Mouse (Mus musculus) heart, adult 2 months (tissue): ENCODE data around the gene Depp1. TPM values are rescaled to one million over a fixed set of nuclear protein-coding genes. Genes with fewer than 3 reads are reported as not detected.
"Not testable (repeated sequence)": the region's sequence is repeated elsewhere in the genome, so short reads cannot be mapped to it uniquely, and the experiment has no call there.

Experiments used
- DNase-seq, 2 experiments: peaks; one replicate each; pipeline ENCODE4 v3.0.0; 2021
- H3K27ac ChIP-seq: fragments of 200-600 bp; 2 replicates; pipeline ENCODE4 v1.8.1; 2022
- H3K27me3 ChIP-seq: fragments of 200-500 bp; 2 replicates; pipeline ENCODE4 v1.6.1; 2012; ENCODE audit warnings: mild to moderate bottlenecking, low read length, inconsistent platforms, mixed read lengths; ENCODE audit not compliant: control insufficient read depth, insufficient read depth
- H3K36me3 ChIP-seq: fragments of 200-500 bp; 2 replicates; pipeline ENCODE4 v1.6.1; 2012; ENCODE audit warnings: low read length, inconsistent platforms; ENCODE audit not compliant: control insufficient read depth, insufficient read depth
- H3K4me1 ChIP-seq: fragments of 200-500 bp; 2 replicates; pipeline ENCODE4 v1.6.1; 2011; ENCODE audit warnings: low read length; ENCODE audit not compliant: control insufficient read depth, insufficient read depth
- H3K4me3 ChIP-seq: fragments of 200-600 bp; 2 replicates; pipeline ENCODE4 v1.8.1; 2022
- H3K79me2 ChIP-seq: fragments of 200-500 bp; replicated peaks from 2 replicates; pipeline ENCODE4 v1.6.1; 2012; ENCODE audit warnings: mild to moderate bottlenecking, inconsistent platforms, low read length, moderate library complexity, mixed read lengths; ENCODE audit not compliant: control insufficient read depth, insufficient read depth
- H3K9ac ChIP-seq: fragments of 200-500 bp; 2 replicates; pipeline ENCODE4 v1.6.1; 2012; ENCODE audit warnings: low read depth, mild to moderate bottlenecking, control low read depth, inconsistent platforms, low read length, mixed read lengths
- CTCF ChIP-seq: fragments of 200-600 bp; IDR thresholded peaks from 2 replicates; pipeline ENCODE4 v1.8.1; 2022; ENCODE audit warnings: antibody characterized with exemption, mild to moderate bottlenecking, moderate library complexity
- EP300 ChIP-seq: fragments of 200-500 bp; IDR thresholded peaks from 2 replicates; pipeline ENCODE4 v1.6.1; 2011; ENCODE audit warnings: low read depth, low read length, control low read depth; ENCODE audit not compliant: insufficient read depth
- POLR2A ChIP-seq: fragments of 200-500 bp; IDR thresholded peaks from 2 replicates; pipeline ENCODE4 v1.6.1; 2011; ENCODE audit warnings: mild to moderate bottlenecking, low read depth, low read length, control low read depth; ENCODE audit not compliant: insufficient read depth
- WGBS: fragments of 180-500 bp; shearing (Covaris S2); methylation state at CpG from one replicate; pipeline ENCODE4 v1.1.7; 2018; 5-methylcytosine and 5-hydroxymethylcytosine counted together
- intact Hi-C: fragments of 180-260 bp; cut with DNase I; formaldehyde crosslinking; loops from one replicate; pipeline ENCODE4 v1.15.1; 2025
- long read RNA-seq: library from polyadenylated mRNA; stranded (forward); transcript quantifications from one replicate; pipeline ENCODE4 v2.0.0, GENCODE M21; 2021
- polyA plus RNA-seq: library from polyadenylated mRNA; depleted of rRNA; stranded (reverse); fragments of >200 nt; gene quantifications from 2 replicates; pipeline ENCODE4 v1.2.3, GENCODE M21; 2012; rRNA removed
- total RNA-seq, 2 experiments: library from RNA; stranded (reverse); gene quantifications; 2 replicates each; pipeline ENCODE4 v1.2.3; 2021

Gene Depp1
- total RNA-seq (10 to 100 TPM; 53.5 to 86.1 TPM), polyA plus RNA-seq (32.7 and 53.0 TPM in 2 replicates)
- long read RNA-seq, transcript Depp1-201 (2 exons, 1,339 nt) = major isoform, 48 of 73 reads
- long read RNA-seq, transcript Depp1-202 (2 exons, 1,317 nt) = minor isoform, 20 of 73 reads
- long read RNA-seq, partial matches to known transcripts = 5 of 73 reads
- long read RNA-seq, other reads (novel, unspliced or antisense) = 0 of 73 reads

- peak within 1 kb of the TSS; percentile 63 for H3K4me3 ChIP-seq
- H3K27ac ChIP-seq = peak within 1 kb of the TSS; percentile 93
- TF ChIP-seq POLR2A = peak; percentile 99
- TF ChIP-seq CTCF = 0 out of 2 replicates have a peak, but pooled peaks have one; percentile 3
- TF ChIP-seq EP300 = peak; percentile 95
- H3K79me2 ChIP-seq = no peaks in the 10 kb centered on the region
- H3K9ac ChIP-seq = peak within 1 kb of the TSS; percentile 82
- intact Hi-C loops = loop anchor here (1.0 to 10.0 kb wide), 3 partner anchors 15 to 114 kb away; no protein-coding TSS in a partner anchor
- no peaks in the 10 kb centered on the region for H3K27me3 ChIP-seq
- H3K4me1 ChIP-seq = peaks cover 19% of the 10 kb centered on the region
- peaks cover 5% of the 10 kb centered on the region for H3K36me3 ChIP-seq
- DNase-seq = peak; percentile 85 to 86
- 5% methylated on average over 6 of the region's 6 CpGs for WGBS
Measured at GRCm38 (mm10) chr6:116650406-116650805, at the start of gene Depp1. TSS of gene Depp1 (plus strand) at chr6:116650609.

- H3K36me3 ChIP-seq, DNase-seq, H3K27ac ChIP-seq, H3K79me2 ChIP-seq, H3K27me3 ChIP-seq, H3K4me1 ChIP-seq, H3K4me3 ChIP-seq, intact Hi-C loops, H3K9ac ChIP-seq: not testable (repeated sequence)
Measured at GRCm38 (mm10) chr6:116600969-116601368, 49.4 kb upstream of the Depp1 start.

- TF ChIP-seq POLR2A = no peak
- peak; percentile 38 for TF ChIP-seq CTCF
- no peak for TF ChIP-seq EP300
- Histone ChIP-seq H3K27ac (no peak overlapping the region), H3K4me1 (no peaks in the 10 kb centered on the region), H3K79me2 (no peaks in the 10 kb centered on the region), H3K4me3 (no peak overlapping the region), H3K27me3 (no peaks in the 10 kb centered on the region), H3K36me3 (no peaks in the 10 kb centered on the region), H3K9ac (no peak overlapping the region)
- DNase-seq = no peak
- intact Hi-C loops = no loop called here
- 39% methylated on average over 4 of the region's 4 CpGs for WGBS
Measured at GRCm38 (mm10) chr6:116607230-116607629, 43.2 kb upstream of the Depp1 start.

DNA sequence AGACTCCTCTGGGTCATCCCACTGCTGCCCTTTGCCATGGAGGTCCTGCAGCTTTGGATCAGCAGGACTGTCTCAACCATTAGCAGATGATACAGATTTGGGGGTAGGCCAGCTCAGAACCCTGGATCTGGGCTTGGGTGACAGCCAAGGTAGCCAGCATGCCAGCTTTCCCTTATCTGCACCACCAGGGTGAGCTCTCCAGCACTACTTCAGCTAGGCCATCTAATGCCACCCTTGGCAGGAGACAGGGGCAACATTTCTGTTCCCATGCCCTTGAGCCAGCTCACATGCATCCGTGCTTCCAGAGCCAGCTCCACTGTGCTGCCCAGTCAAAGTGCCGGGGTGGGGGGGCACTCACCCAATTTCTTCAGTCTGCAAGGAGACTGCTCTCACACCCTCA, 34.7 kb upstream of the Depp1 start:
- 42% methylated on average over 2 of the region's 2 CpGs for WGBS
- Histone ChIP-seq H3K4me1 (peaks cover 3% of the 10 kb centered on the region; the same call in 1 of the 2 replicates), H3K9ac (no peak overlapping the region), H3K79me2 (no peaks in the 10 kb centered on the region), H3K4me3 (no peak overlapping the region), H3K27ac (peak overlapping the region; percentile 36; the same call in 1 of the 2 replicates), H3K27me3 (no peaks in the 10 kb centered on the region), H3K36me3 (no peaks in the 10 kb centered on the region)
- TF ChIP-seq CTCF = peak; percentile 48
- peak; percentile 87; the same call in 1 of the 2 replicates for TF ChIP-seq EP300
- no peak for TF ChIP-seq POLR2A
- peak; percentile 56 to 79 for DNase-seq
- intact Hi-C loops = loop anchor here (5.0 kb wide), 2 partner anchors 37 to 152 kb away; partner anchors contain the start of gene Depp1

- no peak overlapping the region for H3K9ac ChIP-seq
- no peaks in the 10 kb centered on the region for H3K79me2 ChIP-seq
- intact Hi-C loops = loop anchor here (2.0 to 5.0 kb wide), 3 partner anchors 34 to 149 kb away; partner anchors contain the start of gene Depp1
- H3K4me3 ChIP-seq = no peak overlapping the region
- H3K27me3 ChIP-seq = no peaks in the 10 kb centered on the region
- no peaks in the 10 kb centered on the region for H3K36me3 ChIP-seq
- peaks cover 5% of the 10 kb centered on the region for H3K4me1 ChIP-seq
- no peak for DNase-seq
- TF ChIP-seq EP300 = no peak
- TF ChIP-seq POLR2A = no peak
- peak; percentile 72 for TF ChIP-seq CTCF
- no peak overlapping the region for H3K27ac ChIP-seq
Measured at GRCm38 (mm10) chr6:116618073-116618472, 32.3 kb upstream of the Depp1 start.

DNA sequence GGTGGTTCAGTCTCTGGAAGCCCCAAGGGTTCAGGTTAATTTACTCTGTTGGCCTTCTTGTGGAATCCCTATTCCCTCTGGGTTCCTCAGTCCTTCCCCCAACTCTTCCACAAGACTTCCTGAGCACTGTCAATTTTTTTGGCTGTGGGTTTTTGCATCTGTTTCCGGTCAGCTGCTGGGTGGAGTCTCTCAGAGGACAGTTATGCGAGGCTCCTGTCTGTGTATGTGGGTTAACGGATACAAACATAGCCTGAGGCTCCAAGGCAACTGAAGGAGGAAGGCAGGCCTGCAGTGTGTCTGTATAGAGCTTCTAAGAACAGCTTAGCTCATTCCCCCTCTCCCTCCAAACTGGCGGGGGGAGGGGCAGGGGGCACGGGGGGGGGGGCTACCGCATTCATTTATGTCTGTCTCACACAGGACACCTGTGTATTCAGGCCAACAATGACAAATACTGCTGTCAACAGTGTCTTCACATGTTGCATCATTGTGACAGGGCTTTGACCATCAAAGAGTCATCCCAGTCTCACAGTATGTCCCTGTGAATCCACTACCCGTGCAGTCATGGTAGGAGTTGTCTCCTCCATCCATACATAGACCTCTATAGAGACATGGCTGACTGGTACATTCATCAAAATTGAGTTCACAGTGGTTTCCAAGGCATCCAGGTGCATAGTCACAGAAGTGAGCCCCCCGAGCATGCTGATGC, 28.9 kb upstream of the Depp1 start:
- intact Hi-C loops = no loop called here
- no peaks in the 10 kb centered on the region for H3K79me2 ChIP-seq
- TF ChIP-seq CTCF (no peak), EP300 (no peak), POLR2A (no peak)
- no peak overlapping the region for H3K9ac ChIP-seq
- H3K27me3 ChIP-seq = no peaks in the 10 kb centered on the region
- peaks cover 2% of the 10 kb centered on the region; the same call in 1 of the 2 replicates for H3K4me1 ChIP-seq
- H3K4me3 ChIP-seq = no peak overlapping the region
- WGBS = 51% methylated on average over 8 of the region's 8 CpGs
- no peak overlapping the region for H3K27ac ChIP-seq
- DNase-seq = no peak
- no peaks in the 10 kb centered on the region for H3K36me3 ChIP-seq

GRCm38 (mm10) chr6:116626417-116626816, 24.0 kb upstream of the Depp1 start:
- H3K4me1 ChIP-seq, H3K9ac ChIP-seq, H3K27ac ChIP-seq, H3K4me3 ChIP-seq, H3K27me3 ChIP-seq, DNase-seq, intact Hi-C loops, H3K36me3 ChIP-seq, H3K79me2 ChIP-seq: not testable (repeated sequence)
- 95% methylated on average over 9 of the region's 9 CpGs for WGBS
